Mouse (Mus musculus) gastrocnemius, adult 2 months (tissue): ENCODE data around the gene Mr1. TPM values are rescaled to one million over a fixed set of nuclear protein-coding genes. Genes with fewer than 3 reads are reported as not detected.
A peak's percentile ranks its signal among the peaks of the same experiment; 100 is the strongest.

ENCODE experiments used
- DNase-seq: peaks from one replicate; pipeline ENCODE4 v3.0.0; 2022
- H3K27ac ChIP-seq: fragments of 200-600 bp; 2 replicates; pipeline ENCODE4 v1.8.1; 2022; ENCODE audit warnings: mild to moderate bottlenecking
- H3K4me3 ChIP-seq: fragments of 200-600 bp; 2 replicates; pipeline ENCODE4 v1.8.1; 2022; ENCODE audit warnings: mild to moderate bottlenecking, moderate library complexity
- CTCF ChIP-seq: fragments of 200-600 bp; IDR thresholded peaks from 2 replicates; pipeline ENCODE4 v1.8.1; 2022; ENCODE audit warnings: antibody characterized with exemption, mild to moderate bottlenecking, moderate library complexity
- intact Hi-C: fragments of 180-260 bp; cut with DNase I; formaldehyde crosslinking; loops from one replicate; pipeline ENCODE4 v1.15.1; 2025
- total RNA-seq, 2 experiments: library from RNA; stranded (reverse); gene quantifications; 2 replicates each; pipeline ENCODE4 v1.2.3; 2021

The Mr1 gene
- total RNA-seq, 2 experiments from 2014 or later, result 10.0 to 11.1 TPM

GRCm38 (mm10) chr1:155158970-155159484 is 12.4 kb upstream of the Mr1 start:
- peak; percentile 74 for DNase-seq
- intact Hi-C loops, result loop anchor here (1.0 to 5.0 kb wide), 2 partner anchors 60 to 123 kb away; partner anchors contain the start of gene Ier5

GRCm38 (mm10) chr1:155158141-155158969 is 11.7 kb upstream of the Mr1 start, which contains the start of gene Stx6:
TSS of gene Stx6 (plus strand) at chr1:155158715.
- peak; percentile 99 for DNase-seq
- TF ChIP-seq CTCF, result no peak
- intact Hi-C loops, result loop anchor here (1.0 to 5.0 kb wide), 2 partner anchors 59 to 124 kb away; partner anchors contain the start of gene Ier5
- peak within 1 kb of the TSS; percentile 94 for H3K4me3 ChIP-seq
- peak within 1 kb of the TSS; percentile 93 for H3K27ac ChIP-seq

More at GRCm38 (mm10) chr1:155158970-155159484, 12.4 kb upstream of the Mr1 start:
- peak overlapping the region; percentile 93 for H3K27ac ChIP-seq
- peak; percentile 16; the same call in 1 of the 2 replicates for TF ChIP-seq CTCF
- peak overlapping the region; percentile 94 for H3K4me3 ChIP-seq

- TF ChIP-seq CTCF, result no peak
- intact Hi-C loops, result no loop called here
- DNase-seq, result no peak
- no peak overlapping the region for H3K4me3 ChIP-seq
- no peak overlapping the region for H3K27ac ChIP-seq
Measured at GRCm38 (mm10) chr1:155153906-155154305, 7.3 kb upstream of the Mr1 start.

- Histone ChIP-seq H3K4me3 (no peak overlapping the region), H3K27ac (no peak overlapping the region)
- DNase-seq, result no peak
- no peak for TF ChIP-seq CTCF
- intact Hi-C loops, result no loop called here
Measured at GRCm38 (mm10) chr1:155150821-155151220, 4.2 kb upstream of the Mr1 start.

- no peak for TF ChIP-seq CTCF
- no peak overlapping the region for H3K4me3 ChIP-seq
- intact Hi-C loops, result no loop called here
- no peak for DNase-seq
- no peak overlapping the region for H3K27ac ChIP-seq
Measured at GRCm38 (mm10) chr1:155149403-155149802, 2.8 kb upstream of the Mr1 start.

- DNase-seq, result no peak
- H3K4me3 ChIP-seq, result peak overlapping the region; percentile 73
- intact Hi-C loops, result no loop called here
- H3K27ac ChIP-seq, result peak overlapping the region; percentile 89
- no peak for TF ChIP-seq CTCF
Measured at GRCm38 (mm10) chr1:155147228-155147627, 614 bp upstream of the Mr1 start.

- no peak for DNase-seq
- Histone ChIP-seq H3K27ac (peak overlapping the region; percentile 89), H3K4me3 (peak overlapping the region; percentile 73)
- intact Hi-C loops, result no loop called here
- no peak for TF ChIP-seq CTCF
Measured at GRCm38 (mm10) chr1:155145620-155146019, 994 bp downstream of the Mr1 start.

- Histone ChIP-seq H3K27ac (no peak overlapping the region), H3K4me3 (no peak overlapping the region)
- DNase-seq, result peak; percentile 67
- intact Hi-C loops, result loop anchor here (1.0 to 5.0 kb wide), 3 partner anchors 43 to 91 kb away; partner anchors contain the start of gene Ier5
- TF ChIP-seq CTCF, result peak; percentile 77
Measured at GRCm38 (mm10) chr1:155140076-155140475, 6.5 kb downstream of the Mr1 start.

GRCm38 (mm10) chr1:155138795-155139194 is 7.8 kb downstream of the Mr1 start:
- peak; percentile 82 for DNase-seq
- Histone ChIP-seq H3K27ac (peak overlapping the region; percentile 40), H3K4me3 (no peak overlapping the region)
- intact Hi-C loops, result no loop called here
- no peak for TF ChIP-seq CTCF

GRCm38 (mm10) chr1:155134866-155135265 is 11.7 kb downstream of the Mr1 start:
- intact Hi-C loops, result no loop called here

GRCm38 (mm10) chr1:155127429-155127934 is 19.1 kb downstream of the Mr1 start:
- no peak overlapping the region for H3K4me3 ChIP-seq
- intact Hi-C loops, result no loop called here
- DNase-seq, result no peak
- H3K27ac ChIP-seq, result peak overlapping the region; percentile 91
- no peak for TF ChIP-seq CTCF

More at GRCm38 (mm10) chr1:155134866-155135265, 11.7 kb downstream of the Mr1 start:
- H3K27ac ChIP-seq, result no peak overlapping the region
- no peak for DNase-seq
- TF ChIP-seq CTCF, result no peak
- H3K4me3 ChIP-seq, result no peak overlapping the region

- no peak overlapping the region for H3K4me3 ChIP-seq
- TF ChIP-seq CTCF, result no peak
- H3K27ac ChIP-seq, result peak overlapping the region; percentile 91
- intact Hi-C loops, result no loop called here
- peak; percentile 50 for DNase-seq
Measured at GRCm38 (mm10) chr1:155126716-155127115, 19.9 kb downstream of the Mr1 start.

GRCm38 (mm10) chr1:155124397-155124796 is 22.2 kb downstream of the Mr1 start:
- H3K4me3 ChIP-seq, result no peak overlapping the region
- no peak for TF ChIP-seq CTCF
- intact Hi-C loops, result no loop called here
- peak overlapping the region; percentile 91 for H3K27ac ChIP-seq
- DNase-seq, result peak; percentile 50
